Mouse (Mus musculus): ENCODE measurements at regions not wholly inside any gene's neighbourhood (a gene's known extent, or its start where the extent isn't known, plus 50 kb on each side); places are given as distances from the start of the nearest gene placed in this dataset.

- TF ChIP-seq CTCF (IDR thresholded peaks at IDR 0.05; ENCODE audit: control insufficient read depth, insufficient read depth, insufficient replicate concordance, low read depth, low read length) = no peak
- TF ChIP-seq POLR2A (IDR thresholded peaks at IDR 0.05; ENCODE audit: control insufficient read depth, low read depth, low read length) = no peak
Observed at GRCm38 (mm10) chr9:84408260-84409203, 483.6 kb downstream of the Bckdhb start.

Measured in testis, adult 2 months (tissue).